Mouse (Mus musculus) midbrain, embryonic 12.5 days (tissue): Measurements from ENCODE around the gene Plcxd1. TPM values are rescaled to one million over a fixed set of nuclear protein-coding genes. Genes with fewer than 3 reads are reported as not detected.
"Not testable (repeated sequence)": the region's sequence is repeated elsewhere in the genome, so short reads cannot be mapped to it uniquely, and the experiment has no call there.

Source experiments
- ATAC-seq: fragments of 200-750 bp; cut with Nextera tagmentation; 2 replicates; pipeline ENCODE4 v1.8.0; 2017; ENCODE audit warnings: low read depth, moderate TSS enrichment, moderate library complexity; ENCODE audit not compliant: low FRiP score
- H3K27ac ChIP-seq: fragments of 300-500 bp; sonication (generic); replicated peaks from 2 replicates; pipeline ENCODE4 v1.5.1; 2016; ENCODE audit warnings: mild to moderate bottlenecking
- H3K27me3 ChIP-seq: fragments of 300-500 bp; sonication (generic); 2 replicates; pipeline ENCODE4 v1.6.1; 2016; ENCODE audit warnings: mild to moderate bottlenecking
- H3K36me3 ChIP-seq: fragments of 300-500 bp; sonication (generic); 2 replicates; pipeline ENCODE4 v1.6.1; 2016
- H3K4me1 ChIP-seq: fragments of 300-500 bp; sonication (generic); 2 replicates; pipeline ENCODE4 v1.6.1; 2016
- H3K4me2 ChIP-seq: fragments of 300-500 bp; sonication (generic); replicated peaks from 2 replicates; pipeline ENCODE4 v1.6.1; 2016; ENCODE audit warnings: mild to moderate bottlenecking, moderate library complexity
- H3K4me3 ChIP-seq: fragments of 300-500 bp; sonication (generic); 2 replicates; pipeline ENCODE4 v1.5.1; 2016; ENCODE audit warnings: mild to moderate bottlenecking
- H3K9ac ChIP-seq: fragments of 300-500 bp; sonication (generic); replicated peaks from 2 replicates; pipeline ENCODE4 v1.6.1; 2016; ENCODE audit warnings: mild to moderate bottlenecking, moderate library complexity
- H3K9me3 ChIP-seq: fragments of 300-500 bp; sonication (generic); 2 replicates; pipeline ENCODE4 v1.6.1; 2016; ENCODE audit warnings: mild to moderate bottlenecking
- WGBS: fragments of 180-500 bp; shearing (Covaris S2); methylation state at CpG from one replicate; pipeline ENCODE4 v1.1.7; 2016; 5-methylcytosine and 5-hydroxymethylcytosine counted together
- polyA plus RNA-seq: library from polyadenylated mRNA; unstranded; fragments of >200 nt; fragmentation: Nextera tagmentation; extraction: Ambion mirVana; gene quantifications from 2 replicates; pipeline ENCODE4 v1.2.1, GENCODE M21; 2016

The Plcxd1 gene
- polyA plus RNA-seq = 1.1 and 1.3 TPM in 2 replicates

DNA sequence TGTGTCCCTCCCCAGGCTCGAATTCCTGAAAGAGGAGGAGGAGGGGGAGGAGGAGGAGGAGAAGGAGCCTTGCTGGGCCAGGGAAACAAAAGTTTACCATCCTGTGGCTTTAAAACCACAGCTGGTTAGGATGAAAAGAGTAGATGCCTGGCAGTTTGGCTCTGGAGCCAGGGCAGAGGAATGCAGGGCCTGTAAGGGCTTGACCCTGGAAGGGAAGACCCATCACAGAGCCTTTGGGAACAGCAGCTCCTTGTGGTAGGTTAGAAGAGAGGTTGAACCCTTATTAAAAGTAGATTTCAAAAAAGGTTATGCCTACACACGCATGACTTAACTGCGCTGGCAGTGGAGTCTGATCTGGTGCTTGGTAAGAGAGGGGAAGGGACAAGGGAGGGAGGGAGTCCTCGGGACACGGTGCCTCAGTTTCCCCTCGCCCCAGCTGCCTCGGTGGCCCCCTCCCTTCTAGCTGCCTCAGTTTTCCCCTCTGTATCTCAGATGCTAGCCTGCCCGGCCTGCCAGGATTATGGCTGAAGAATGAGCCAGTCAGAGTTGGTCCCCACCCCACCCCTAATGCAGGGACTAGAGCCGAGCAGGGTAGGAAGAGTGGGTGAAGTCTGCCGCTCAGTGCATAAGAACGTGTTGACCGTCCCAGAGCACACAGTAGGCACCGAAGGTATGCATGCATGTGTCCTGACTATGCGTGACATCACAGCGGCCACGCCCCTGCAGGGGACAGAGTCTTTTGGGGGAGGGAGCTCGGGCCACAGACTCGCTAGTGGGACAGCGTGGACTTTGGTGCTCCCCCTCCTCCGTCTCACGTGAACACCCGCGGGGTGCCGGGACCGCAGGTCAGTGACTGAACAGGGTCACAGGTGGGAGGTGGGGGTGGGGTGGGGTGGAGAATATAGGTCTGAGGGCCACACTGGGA is at the start of gene Plcxd1:
TSS of gene Plcxd1 (plus strand) at position 314 of the 925 bp plus-strand sequence.
- H3K9ac ChIP-seq = no peak within 1 kb of the TSS
- WGBS = 6% methylated on average over 25 of the region's 25 CpGs
- H3K4me3 ChIP-seq = peak within 1 kb of the TSS; percentile 31; the same call in 1 of the 2 replicates
- H3K27ac ChIP-seq = no peak within 1 kb of the TSS
- H3K27me3 ChIP-seq = peaks cover 27% of the 10 kb centered on the region
- peaks cover 22% of the 10 kb centered on the region for H3K4me1 ChIP-seq
- H3K36me3 ChIP-seq = peaks cover 22% of the 10 kb centered on the region
- H3K9me3 ChIP-seq = no peaks in the 10 kb centered on the region
- H3K4me2 ChIP-seq = peak within 1 kb of the TSS; percentile 60
- peak; percentile 6; the same call in 1 of the 2 replicates for ATAC-seq

DNA sequence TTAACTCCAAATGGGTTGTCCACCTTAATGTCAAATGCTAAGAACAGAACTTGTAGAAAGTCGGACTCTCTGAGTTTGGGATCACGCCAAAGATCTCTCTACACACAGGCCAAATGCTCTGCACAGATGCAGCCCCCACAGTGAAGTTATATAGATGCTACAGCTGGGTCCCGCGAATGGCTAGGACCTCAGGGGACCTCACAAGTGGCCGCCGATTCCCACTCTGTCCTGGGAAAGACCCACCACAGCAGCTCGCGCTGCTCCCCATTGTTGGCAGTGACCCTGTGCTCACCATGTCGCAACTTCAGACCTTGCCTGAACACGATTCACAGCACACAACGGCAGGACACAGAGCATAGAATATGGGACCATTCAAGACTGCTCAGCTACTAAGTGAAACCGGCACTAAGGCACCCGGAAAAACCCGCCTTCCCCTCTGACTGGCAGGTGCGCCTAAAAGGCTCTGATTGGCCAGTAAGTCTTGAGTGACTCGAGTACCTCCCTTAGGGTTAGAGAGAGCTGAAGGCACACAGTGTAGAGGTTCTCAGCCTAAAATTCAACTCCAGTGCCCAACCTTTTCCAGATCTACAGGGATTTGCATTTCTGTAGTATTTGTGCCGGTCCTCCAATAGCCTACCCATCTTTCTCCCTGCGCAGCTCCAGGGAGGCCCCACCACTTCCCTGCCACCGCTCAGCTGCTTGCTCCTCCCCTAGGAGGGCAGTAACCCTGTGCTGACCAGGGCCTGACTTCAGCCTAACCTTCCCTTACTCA is 41.9 kb upstream of the Plcxd1 start:
- Histone ChIP-seq H3K36me3 (no peaks in the 10 kb centered on the region), H3K4me1 (no peaks in the 10 kb centered on the region), H3K4me2 (peak overlapping the region; percentile 53), H3K27ac (peak overlapping the region; percentile 46; the same call in 1 of the 2 replicates), H3K4me3 (peak overlapping the region; percentile 51), H3K9ac (peak overlapping the region; percentile 59), H3K9me3 (peaks cover 11% of the 10 kb centered on the region), H3K27me3 (no peaks in the 10 kb centered on the region)
- peak; percentile 97 for ATAC-seq
- WGBS = 4% methylated on average over 19 of the region's 19 CpGs

DNA sequence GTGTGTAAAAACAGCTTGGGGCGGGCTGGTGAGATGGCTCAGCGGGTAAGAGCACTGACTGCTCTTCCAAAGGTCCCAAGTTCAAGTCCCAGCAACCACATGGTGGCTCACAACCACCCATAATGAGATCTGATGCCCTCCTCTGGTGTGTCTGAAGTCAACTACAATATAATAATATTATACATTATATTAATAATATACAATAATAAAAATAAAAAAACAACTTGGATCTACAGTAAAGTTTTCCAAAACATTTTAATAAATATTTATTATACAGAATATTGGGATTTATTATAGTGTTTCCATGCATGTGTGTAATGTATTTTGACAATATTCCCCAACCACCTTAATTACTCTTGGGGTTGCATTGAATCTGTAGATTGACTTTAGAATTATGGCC is 27.4 kb upstream of the Plcxd1 start, which contains the start of gene Gm17655:
TSS of gene Gm17655 (minus strand) at position 101 of the 400 bp plus-strand sequence.
- 100% methylated on average over 1 of the region's 2 CpGs for WGBS
- ATAC-seq, H3K36me3 ChIP-seq, H3K9ac ChIP-seq, H3K4me2 ChIP-seq, H3K4me3 ChIP-seq, H3K27me3 ChIP-seq, H3K4me1 ChIP-seq, H3K27ac ChIP-seq: not testable (repeated sequence)
- peaks cover 37% of the 10 kb centered on the region for H3K9me3 ChIP-seq

DNA sequence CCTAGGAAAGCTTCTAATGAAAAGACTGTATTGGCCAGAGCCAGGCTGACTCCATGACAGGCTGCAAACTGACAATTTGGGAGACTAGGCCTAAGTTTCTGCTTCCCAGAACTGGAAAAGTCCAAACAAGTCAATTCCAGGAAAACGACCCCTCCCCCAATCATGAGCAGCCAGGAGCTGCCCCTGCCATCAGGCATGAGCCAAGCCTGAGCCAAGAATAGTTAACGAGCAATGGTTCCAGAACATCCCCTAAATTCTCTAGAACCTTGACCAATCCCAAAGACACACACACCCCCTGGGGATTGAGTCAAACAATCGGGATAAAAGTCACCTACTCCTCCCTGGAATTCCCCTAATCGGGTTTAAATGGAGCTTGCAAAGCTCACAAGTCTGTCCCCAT is 16.8 kb upstream of the Plcxd1 start:
- H3K9me3 ChIP-seq = peaks cover 37% of the 10 kb centered on the region
- H3K9ac ChIP-seq = no peak overlapping the region
- H3K36me3 ChIP-seq = no peaks in the 10 kb centered on the region
- H3K27ac ChIP-seq = no peak overlapping the region
- no peak overlapping the region for H3K4me3 ChIP-seq
- no peaks in the 10 kb centered on the region for H3K4me1 ChIP-seq
- no peak overlapping the region for H3K4me2 ChIP-seq
- ATAC-seq = no peak
- 85% methylated on average over 4 of the region's 4 CpGs for WGBS
- H3K27me3 ChIP-seq = no peaks in the 10 kb centered on the region

DNA sequence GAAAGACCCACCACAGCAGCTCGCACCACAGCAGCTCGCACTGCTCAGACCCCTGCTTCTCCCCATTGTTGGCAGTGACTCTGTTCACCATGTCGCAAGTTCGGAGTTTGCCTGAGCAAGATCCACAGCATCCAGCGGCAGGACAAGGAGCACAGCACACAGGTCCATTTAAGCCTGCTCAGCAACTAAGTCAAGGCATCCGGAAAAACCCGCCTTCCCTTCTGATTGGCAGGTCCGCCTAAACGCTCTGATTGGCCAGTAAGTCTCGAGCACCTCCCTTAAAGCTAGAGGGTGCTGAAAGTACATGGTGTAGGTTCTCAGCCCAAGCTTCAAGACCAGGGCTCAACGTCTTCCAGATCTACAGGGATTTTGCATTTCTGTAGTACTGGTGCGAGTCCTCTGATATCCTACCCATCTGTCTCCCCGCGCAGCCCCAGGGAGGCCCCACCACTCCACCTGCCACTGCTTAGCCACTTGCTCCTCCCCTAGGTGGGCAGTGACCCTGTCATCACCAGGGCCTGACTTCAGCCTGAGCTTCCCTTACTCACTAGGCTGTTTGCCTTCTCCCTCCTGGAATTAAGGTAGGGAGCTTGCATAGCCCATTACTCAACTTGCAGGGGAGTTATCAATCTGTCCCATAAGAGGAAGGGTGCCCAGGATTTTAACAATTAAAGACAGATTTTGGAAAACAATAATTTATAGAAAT is 13.5 kb upstream of the Plcxd1 start:
- Histone ChIP-seq H3K27me3 (no peaks in the 10 kb centered on the region), H3K27ac (no peak overlapping the region), H3K4me2 (no peak overlapping the region), H3K9me3 (peaks cover 19% of the 10 kb centered on the region), H3K4me1 (no peaks in the 10 kb centered on the region), H3K9ac (no peak overlapping the region), H3K36me3 (no peaks in the 10 kb centered on the region), H3K4me3 (no peak overlapping the region)
- 38% methylated on average over 14 of the region's 14 CpGs for WGBS
- ATAC-seq = no peak

DNA sequence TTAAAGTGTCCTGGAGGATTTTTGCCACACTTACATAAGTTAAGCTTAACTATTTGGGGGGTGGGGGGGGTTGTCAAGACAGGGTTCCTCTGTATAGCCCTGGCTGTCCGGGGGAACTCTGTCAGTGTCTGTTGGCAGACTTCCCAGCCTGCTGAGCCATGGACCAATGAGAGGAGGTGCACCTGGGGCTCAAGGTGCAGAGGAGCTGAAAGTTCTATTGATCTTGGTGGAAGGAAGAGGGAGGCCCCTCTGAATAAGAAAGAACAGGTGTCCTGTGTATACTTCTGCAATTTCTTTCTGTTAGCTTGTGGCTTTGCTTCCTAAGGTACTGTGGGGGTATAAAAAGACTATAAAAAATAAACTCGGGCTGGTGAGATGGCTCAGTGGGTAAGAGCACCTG is 8.2 kb upstream of the Plcxd1 start:
- no peaks in the 10 kb centered on the region for H3K36me3 ChIP-seq
- H3K9ac ChIP-seq = no peak overlapping the region
- H3K4me3 ChIP-seq = no peak overlapping the region
- H3K4me1 ChIP-seq = peaks cover 4% of the 10 kb centered on the region; the same call in 1 of the 2 replicates
- ATAC-seq = no peak
- no peak overlapping the region for H3K4me2 ChIP-seq
- WGBS = 78% methylated on average over 2 of the region's 2 CpGs
- no peak overlapping the region for H3K27ac ChIP-seq
- no peaks in the 10 kb centered on the region for H3K27me3 ChIP-seq
- no peaks in the 10 kb centered on the region for H3K9me3 ChIP-seq

DNA sequence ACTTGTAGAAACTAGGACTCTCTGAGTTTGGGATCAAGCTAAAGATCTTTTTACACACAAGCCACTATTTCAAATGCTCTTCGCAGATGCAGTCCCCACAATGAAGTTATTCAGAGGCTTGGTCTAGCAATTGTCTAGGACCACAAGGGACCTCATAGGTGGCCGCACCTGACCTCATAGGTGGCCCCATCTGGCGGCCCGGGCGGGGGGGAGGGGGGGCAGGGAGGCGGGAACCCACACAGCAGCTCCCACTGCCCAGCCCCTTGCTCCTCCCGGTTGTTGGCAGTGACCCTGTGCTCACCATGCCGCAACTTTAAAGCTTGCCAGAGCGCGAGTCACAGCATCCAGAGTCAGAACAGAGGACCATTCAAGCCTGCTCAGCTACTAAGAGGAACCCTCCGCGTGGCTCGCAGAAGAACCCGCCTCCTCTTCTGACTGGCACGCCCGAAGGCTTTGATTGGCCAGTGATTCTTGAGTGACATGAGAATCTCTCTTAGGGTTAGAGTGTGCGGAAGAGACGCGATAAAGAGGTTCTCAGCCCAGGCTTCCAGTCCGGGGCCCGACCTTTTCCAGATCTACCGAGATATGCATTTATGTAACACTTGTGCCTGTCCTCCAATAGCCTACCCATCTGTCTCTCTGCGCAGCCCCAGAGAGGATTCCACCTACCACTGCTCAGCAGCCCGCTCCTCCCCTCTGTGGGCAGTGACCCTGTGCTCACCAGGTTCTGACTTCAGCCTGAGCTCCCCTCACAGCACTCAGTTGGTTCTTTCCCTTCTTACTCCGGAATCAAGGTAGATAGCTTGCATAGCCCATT is 5.5 kb upstream of the Plcxd1 start, which contains the start of gene Gm35315:
TSS of gene Gm35315 (minus strand) at position 391 of the 817 bp plus-strand sequence.
- H3K27ac ChIP-seq = peak within 1 kb of the TSS; percentile 52; the same call in 1 of the 2 replicates
- no peaks in the 10 kb centered on the region for H3K36me3 ChIP-seq
- H3K4me3 ChIP-seq = peak within 1 kb of the TSS; percentile 54
- peak within 1 kb of the TSS; percentile 71 for H3K4me2 ChIP-seq
- H3K4me1 ChIP-seq = peaks cover 6% of the 10 kb centered on the region
- 2% methylated on average over 25 of the region's 25 CpGs for WGBS
- H3K9ac ChIP-seq = peak within 1 kb of the TSS; percentile 66
- peak; percentile 97 for ATAC-seq
- no peaks in the 10 kb centered on the region for H3K9me3 ChIP-seq
- H3K27me3 ChIP-seq = no peaks in the 10 kb centered on the region

DNA sequence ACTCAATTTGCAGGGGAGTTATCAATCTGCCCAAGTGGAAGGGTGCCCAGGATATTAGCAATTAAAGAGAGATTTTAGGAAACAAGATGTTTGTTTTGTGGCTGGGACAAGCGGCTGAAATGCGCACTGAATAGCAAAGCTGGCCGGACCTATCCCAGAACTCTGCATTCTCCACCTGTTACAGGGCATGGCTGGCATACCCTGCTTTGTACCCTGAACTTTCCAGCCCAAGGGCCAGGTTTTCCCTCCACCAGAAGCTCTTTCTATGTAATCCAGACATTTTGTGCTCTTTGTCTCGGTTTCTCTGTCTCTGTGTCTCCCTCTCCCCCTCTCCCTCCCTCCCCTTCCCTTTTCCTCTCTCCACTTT is 4.9 kb upstream of the Plcxd1 start:
- H3K27ac ChIP-seq = no peak overlapping the region; the same call in 1 of the 2 replicates
- peak overlapping the region; percentile 54 for H3K4me3 ChIP-seq
- H3K27me3 ChIP-seq = peaks cover under 1% of the 10 kb centered on the region; the same call in 1 of the 2 replicates
- no peaks in the 10 kb centered on the region for H3K36me3 ChIP-seq
- ATAC-seq = peak; percentile 25
- no peaks in the 10 kb centered on the region for H3K9me3 ChIP-seq
- H3K9ac ChIP-seq = peak overlapping the region; percentile 66
- peaks cover 6% of the 10 kb centered on the region for H3K4me1 ChIP-seq
- WGBS = 8% methylated on average over 4 of the region's 4 CpGs
- H3K4me2 ChIP-seq = peak overlapping the region; percentile 71

DNA sequence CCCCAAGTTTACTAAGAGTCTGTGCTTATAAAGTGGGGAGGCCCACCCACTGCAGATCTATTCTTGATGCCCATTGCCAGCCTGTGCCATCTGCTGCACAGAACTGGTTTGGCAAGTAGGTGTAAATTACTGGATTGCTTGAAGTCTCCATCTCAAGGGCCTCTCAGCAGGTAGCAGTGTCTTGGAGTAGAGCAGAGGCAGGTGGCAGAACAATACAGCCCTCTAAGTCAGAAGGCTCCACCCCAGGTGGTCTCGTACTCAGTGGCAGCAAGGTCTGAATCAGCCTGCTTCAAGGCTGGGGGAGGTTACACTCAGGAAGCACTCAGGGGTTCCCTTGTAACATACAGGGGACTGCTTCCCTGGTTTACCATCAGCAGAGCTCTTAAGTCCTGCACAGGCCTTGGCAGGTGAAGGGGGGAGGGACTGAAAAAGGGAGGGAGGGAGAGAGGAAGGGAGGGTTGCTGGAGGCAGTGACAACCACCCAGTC is 735 bp upstream of the Plcxd1 start:
- no peak overlapping the region for H3K9ac ChIP-seq
- ATAC-seq = no peak
- no peak overlapping the region for H3K27ac ChIP-seq
- H3K4me1 ChIP-seq = peaks cover 25% of the 10 kb centered on the region
- H3K4me3 ChIP-seq = no peak overlapping the region
- H3K27me3 ChIP-seq = peaks cover 27% of the 10 kb centered on the region
- no peak overlapping the region for H3K4me2 ChIP-seq
- WGBS = 30% methylated on average over 1 of the region's 1 CpGs
- H3K36me3 ChIP-seq = peaks cover 14% of the 10 kb centered on the region
- H3K9me3 ChIP-seq = no peaks in the 10 kb centered on the region

DNA sequence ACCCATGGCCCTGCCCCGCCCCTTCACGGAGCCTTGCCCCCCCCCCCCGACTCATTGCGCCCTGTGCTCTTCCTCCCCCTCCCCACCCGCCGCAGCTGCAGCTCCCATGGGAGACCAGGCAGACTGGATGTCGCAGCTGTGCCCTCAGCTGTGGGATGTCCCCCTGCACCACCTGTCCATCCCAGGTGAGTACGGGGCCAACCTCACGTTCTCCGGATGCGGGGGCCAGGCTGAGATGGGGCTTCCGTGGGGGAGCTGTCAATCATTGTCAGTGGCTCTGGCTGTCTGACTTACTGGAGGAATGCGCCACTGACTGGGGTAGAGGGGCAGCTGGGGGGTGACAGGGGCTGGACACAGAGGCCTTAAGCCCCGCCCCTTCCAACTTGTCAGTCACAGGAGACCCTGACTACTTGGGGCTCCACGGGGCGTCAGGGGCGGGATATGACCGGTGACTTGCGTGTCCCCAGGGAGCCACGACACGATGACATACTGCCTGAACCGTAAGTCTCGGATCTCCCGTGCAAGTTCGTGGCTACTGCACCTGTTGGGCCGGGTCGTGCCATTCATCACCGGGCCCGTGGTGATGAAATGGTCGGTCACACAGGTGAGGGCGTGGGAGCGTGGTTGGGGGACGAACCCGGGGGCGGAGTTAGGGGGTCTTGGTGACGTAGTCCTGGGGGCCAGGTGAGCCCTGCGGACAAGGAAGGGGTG is 1.3 kb downstream of the Plcxd1 start:
- Histone ChIP-seq H3K9me3 (no peaks in the 10 kb centered on the region), H3K4me3 (peak overlapping the region; percentile 31), H3K4me2 (peak overlapping the region; percentile 60), H3K4me1 (peaks cover 22% of the 10 kb centered on the region), H3K9ac (no peak overlapping the region; the same call in 1 of the 2 replicates), H3K27me3 (peaks cover 27% of the 10 kb centered on the region), H3K36me3 (peaks cover 34% of the 10 kb centered on the region), H3K27ac (no peak overlapping the region)
- WGBS = 2% methylated on average over 35 of the region's 37 CpGs
- ATAC-seq = peak; percentile 28
